Mouse (Mus musculus): ENCODE measurements around the gene Ms4a4d. TPM values are rescaled to one million over a fixed set of nuclear protein-coding genes. Genes with fewer than 3 reads are reported as not detected.
"Not testable (repeated sequence)": the region's sequence is repeated elsewhere in the genome, so short reads cannot be mapped to it uniquely, and the experiment has no call there.

The Ms4a4d gene
- polyA plus RNA-seq, 1 experiment from 2014 or later = 1.7 TPM

GRCm38 (mm10) chr19:11540166-11540821 is 3.7 kb downstream of the Ms4a4d start:
- H3K9me3 ChIP-seq (ENCODE audit: control insufficient read depth, low read length); H3K4me2 ChIP-seq (ENCODE audit: low read length); H3K27me3 ChIP-seq (replicated peaks; ENCODE audit: control insufficient read depth, insufficient read depth, low read length); H3K4me1 ChIP-seq (replicated peaks; ENCODE audit: control insufficient read depth, insufficient read depth, low read length); DNase-seq (ENCODE audit: low spot score); H3K27ac ChIP-seq (ENCODE audit: low read depth); H3K4me3 ChIP-seq (ENCODE audit: low read depth, low read length); ATAC-seq (replicated peaks; ENCODE audit: low FRiP score, low TSS enrichment, low read depth); H3K9ac ChIP-seq (ENCODE audit: low read length); H3K36me3 ChIP-seq (ENCODE audit: control insufficient read depth, insufficient read depth, low read length): not testable (repeated sequence)
- WGBS = 86% methylated on average over 1 of the region's 1 CpGs

GRCm38 (mm10) chr19:11544383-11544782 is 7.8 kb downstream of the Ms4a4d start:
- not testable (repeated sequence) for ATAC-seq (replicated peaks; ENCODE audit: low FRiP score, low TSS enrichment, low read depth); H3K9me3 ChIP-seq (ENCODE audit: control insufficient read depth, low read length); H3K9ac ChIP-seq (ENCODE audit: low read length); H3K4me3 ChIP-seq (ENCODE audit: low read depth, low read length); H3K4me1 ChIP-seq (replicated peaks; ENCODE audit: control insufficient read depth, insufficient read depth, low read length); DNase-seq (ENCODE audit: low spot score); H3K4me2 ChIP-seq (ENCODE audit: low read length); H3K27ac ChIP-seq (ENCODE audit: low read depth); H3K36me3 ChIP-seq (ENCODE audit: control insufficient read depth, insufficient read depth, low read length); H3K27me3 ChIP-seq (replicated peaks; ENCODE audit: control insufficient read depth, insufficient read depth, low read length)
- 92% methylated on average over 2 of the region's 2 CpGs for WGBS

GRCm38 (mm10) chr19:11547911-11548310 is 11.3 kb downstream of the Ms4a4d start:
- Histone ChIP-seq H3K27ac (ENCODE audit: low read depth) (no peak overlapping the region), H3K27me3 (replicated peaks; ENCODE audit: control insufficient read depth, insufficient read depth, low read length) (no peaks in the 10 kb centered on the region), H3K9me3 (ENCODE audit: control insufficient read depth, low read length) (no peaks in the 10 kb centered on the region), H3K9ac (ENCODE audit: low read length) (no peak overlapping the region), H3K4me2 (ENCODE audit: low read length) (no peak overlapping the region), H3K4me3 (ENCODE audit: low read depth, low read length) (no peak overlapping the region), H3K36me3 (ENCODE audit: control insufficient read depth, insufficient read depth, low read length) (no peaks in the 10 kb centered on the region), H3K4me1 (replicated peaks; ENCODE audit: control insufficient read depth, insufficient read depth, low read length) (no peaks in the 10 kb centered on the region)
- ATAC-seq (replicated peaks; ENCODE audit: low FRiP score, low TSS enrichment, low read depth) (no peak), DNase-seq (ENCODE audit: low spot score) (no peak)

GRCm38 (mm10) chr19:11554726-11555125 is 18.1 kb downstream of the Ms4a4d start:
- 87% methylated on average over 5 of the region's 5 CpGs for WGBS
- DNase-seq (ENCODE audit: low spot score) (no peak), ATAC-seq (replicated peaks; ENCODE audit: low FRiP score, low TSS enrichment, low read depth) (no peak)
- Histone ChIP-seq H3K27me3 (replicated peaks; ENCODE audit: control insufficient read depth, insufficient read depth, low read length) (no peaks in the 10 kb centered on the region), H3K4me1 (replicated peaks; ENCODE audit: control insufficient read depth, insufficient read depth, low read length) (no peaks in the 10 kb centered on the region), H3K4me3 (ENCODE audit: low read depth, low read length) (no peak overlapping the region), H3K9ac (ENCODE audit: low read length) (no peak overlapping the region), H3K9me3 (ENCODE audit: control insufficient read depth, low read length) (no peaks in the 10 kb centered on the region), H3K36me3 (ENCODE audit: control insufficient read depth, insufficient read depth, low read length) (no peaks in the 10 kb centered on the region), H3K27ac (ENCODE audit: low read depth) (no peak overlapping the region), H3K4me2 (ENCODE audit: low read length) (no peak overlapping the region)

- not testable (repeated sequence) for H3K27ac ChIP-seq (ENCODE audit: low read depth); H3K4me3 ChIP-seq (ENCODE audit: low read depth, low read length); H3K9ac ChIP-seq (ENCODE audit: low read length); ATAC-seq (replicated peaks; ENCODE audit: low FRiP score, low TSS enrichment, low read depth); H3K9me3 ChIP-seq (ENCODE audit: control insufficient read depth, low read length); DNase-seq (ENCODE audit: low spot score); H3K4me2 ChIP-seq (ENCODE audit: low read length); H3K27me3 ChIP-seq (replicated peaks; ENCODE audit: control insufficient read depth, insufficient read depth, low read length); H3K36me3 ChIP-seq (ENCODE audit: control insufficient read depth, insufficient read depth, low read length); H3K4me1 ChIP-seq (replicated peaks; ENCODE audit: control insufficient read depth, insufficient read depth, low read length)
These were observed 23.0 kb downstream of the Ms4a4d start for GRCm38 (mm10) chr19:11559560-11559959.

GRCm38 (mm10) chr19:11574965-11575364 is 38.4 kb downstream of the Ms4a4d start:
- no peak for DNase-seq (ENCODE audit: low spot score)
- H3K36me3 ChIP-seq (ENCODE audit: control insufficient read depth, insufficient read depth, low read length) = no peaks in the 10 kb centered on the region
- no peak overlapping the region for H3K4me3 ChIP-seq (ENCODE audit: low read depth, low read length)
- no peaks in the 10 kb centered on the region for H3K9me3 ChIP-seq (ENCODE audit: control insufficient read depth, low read length)
- H3K4me2 ChIP-seq (ENCODE audit: low read length) = no peak overlapping the region
- H3K27ac ChIP-seq (ENCODE audit: low read depth) = no peak overlapping the region
- 88% methylated on average over 8 of the region's 8 CpGs for WGBS
- H3K4me1 ChIP-seq (replicated peaks; ENCODE audit: control insufficient read depth, insufficient read depth, low read length) = no peaks in the 10 kb centered on the region
- H3K9ac ChIP-seq (ENCODE audit: low read length) = no peak overlapping the region
- ATAC-seq (replicated peaks; ENCODE audit: low FRiP score, low TSS enrichment, low read depth) = no peak
- no peaks in the 10 kb centered on the region for H3K27me3 ChIP-seq (replicated peaks; ENCODE audit: control insufficient read depth, insufficient read depth, low read length)

- Histone ChIP-seq H3K27ac (ENCODE audit: low read depth) (no peak overlapping the region), H3K4me2 (ENCODE audit: low read length) (no peak overlapping the region), H3K27me3 (replicated peaks; ENCODE audit: control insufficient read depth, insufficient read depth, low read length) (no peaks in the 10 kb centered on the region), H3K36me3 (ENCODE audit: control insufficient read depth, insufficient read depth, low read length) (no peaks in the 10 kb centered on the region), H3K4me3 (ENCODE audit: low read depth, low read length) (no peak overlapping the region), H3K9me3 (ENCODE audit: control insufficient read depth, low read length) (no peaks in the 10 kb centered on the region), H3K9ac (ENCODE audit: low read length) (no peak overlapping the region), H3K4me1 (replicated peaks; ENCODE audit: control insufficient read depth, insufficient read depth, low read length) (no peaks in the 10 kb centered on the region)
- ATAC-seq (replicated peaks; ENCODE audit: low FRiP score, low TSS enrichment, low read depth) = no peak
- whole genome bisulfite sequencing = 65% methylated on average over 4 of the region's 4 CpGs
- no peak for DNase-seq (ENCODE audit: low spot score)
These were observed 52.6 kb downstream of the Ms4a4d start for GRCm38 (mm10) chr19:11589205-11589604.

GRCm38 (mm10) chr19:11589891-11590449 is 53.4 kb downstream of the Ms4a4d start:
- H3K9me3 ChIP-seq (ENCODE audit: control insufficient read depth, low read length) = no peaks in the 10 kb centered on the region
- H3K4me1 ChIP-seq (replicated peaks; ENCODE audit: control insufficient read depth, insufficient read depth, low read length) = no peaks in the 10 kb centered on the region
- H3K27me3 ChIP-seq (replicated peaks; ENCODE audit: control insufficient read depth, insufficient read depth, low read length) = no peaks in the 10 kb centered on the region
- no peak overlapping the region for H3K4me3 ChIP-seq (ENCODE audit: low read depth, low read length)
- no peak overlapping the region for H3K9ac ChIP-seq (ENCODE audit: low read length)
- ATAC-seq (replicated peaks; ENCODE audit: low FRiP score, low TSS enrichment, low read depth) = no peak
- 66% methylated on average over 2 of the region's 2 CpGs for WGBS
- no peak overlapping the region for H3K4me2 ChIP-seq (ENCODE audit: low read length)
- DNase-seq (ENCODE audit: low spot score) = no peak
- H3K27ac ChIP-seq (ENCODE audit: low read depth) = no peak overlapping the region
- no peaks in the 10 kb centered on the region for H3K36me3 ChIP-seq (ENCODE audit: control insufficient read depth, insufficient read depth, low read length)

GRCm38 (mm10) chr19:11601349-11601748 is 64.7 kb downstream of the Ms4a4d start:
- no peaks in the 10 kb centered on the region for H3K36me3 ChIP-seq (ENCODE audit: control insufficient read depth, insufficient read depth, low read length)
- 84% methylated on average over 3 of the region's 3 CpGs for WGBS
- no peak overlapping the region for H3K4me3 ChIP-seq (ENCODE audit: low read depth, low read length)
- H3K9me3 ChIP-seq (ENCODE audit: control insufficient read depth, low read length) = no peaks in the 10 kb centered on the region
- no peak overlapping the region for H3K9ac ChIP-seq (ENCODE audit: low read length)
- no peak overlapping the region for H3K27ac ChIP-seq (ENCODE audit: low read depth)
- H3K4me1 ChIP-seq (replicated peaks; ENCODE audit: control insufficient read depth, insufficient read depth, low read length) = no peaks in the 10 kb centered on the region
- ATAC-seq (replicated peaks; ENCODE audit: low FRiP score, low TSS enrichment, low read depth) (no peak), DNase-seq (ENCODE audit: low spot score) (no peak)
- H3K27me3 ChIP-seq (replicated peaks; ENCODE audit: control insufficient read depth, insufficient read depth, low read length) = no peaks in the 10 kb centered on the region
- no peak overlapping the region for H3K4me2 ChIP-seq (ENCODE audit: low read length)

Data from intestine, embryonic 14.5 days (tissue).